Mouse (Mus musculus) limb, embryonic 11.5 days (tissue): ENCODE measurements at regions not wholly inside any gene's neighbourhood (a gene's known extent, or its start where the extent isn't known, plus 50 kb on each side); places are given as distances from the start of the nearest gene placed in this dataset.

Source experiments
- ATAC-seq: fragments of 200-750 bp; cut with Nextera tagmentation; 2 replicates; pipeline ENCODE4 v1.8.0; 2017; ENCODE audit warnings: low read depth; ENCODE audit not compliant: insufficient number of reproducible peaks, low FRiP score, low TSS enrichment
- DNase-seq: peaks from one replicate; pipeline ENCODE4 v3.0.0-alpha.2; 2015; ENCODE audit warnings: low spot score
- H3K27ac ChIP-seq: fragments of 300-500 bp; sonication (generic); replicated peaks from 2 replicates; pipeline ENCODE4 v1.5.1; 2014; ENCODE audit warnings: low read depth, mild to moderate bottlenecking, low read length
- H3K27me3 ChIP-seq: fragments of 300-500 bp; sonication (generic); 2 replicates; pipeline ENCODE4 v1.6.1; 2014; ENCODE audit warnings: mild to moderate bottlenecking, low read length, mixed read lengths; ENCODE audit not compliant: control insufficient read depth, insufficient read depth
- H3K36me3 ChIP-seq: fragments of 300-500 bp; sonication (generic); 2 replicates; pipeline ENCODE4 v1.6.1; 2014; ENCODE audit warnings: mild to moderate bottlenecking, low read length, moderate library complexity, mixed read lengths; ENCODE audit not compliant: control insufficient read depth, insufficient read depth
- H3K4me1 ChIP-seq: fragments of 300-500 bp; sonication (generic); 2 replicates; pipeline ENCODE4 v1.6.1; 2014; ENCODE audit warnings: low read length, mixed read lengths; ENCODE audit not compliant: control insufficient read depth, insufficient read depth
- H3K4me2 ChIP-seq: fragments of 300-500 bp; sonication (generic); 2 replicates; pipeline ENCODE4 v1.6.1; 2014; ENCODE audit warnings: low read depth, mild to moderate bottlenecking, moderate library complexity; ENCODE audit not compliant: severe bottlenecking
- H3K4me3 ChIP-seq: fragments of 300-500 bp; sonication (generic); 2 replicates; pipeline ENCODE4 v1.5.1; 2014; ENCODE audit warnings: low read depth, low read length
- H3K9ac ChIP-seq: fragments of 300-500 bp; sonication (generic); 2 replicates; pipeline ENCODE4 v1.6.1; 2014; ENCODE audit warnings: mild to moderate bottlenecking, low read length
- H3K9me3 ChIP-seq: fragments of 300-500 bp; sonication (generic); 2 replicates; pipeline ENCODE4 v1.6.1; 2016; ENCODE audit warnings: low read length; ENCODE audit not compliant: control insufficient read depth
- WGBS: fragments of 180-500 bp; shearing (Covaris S2); extraction: QIAGEN DNeasy Blood & Tissue Kit; methylation state at CpG from one replicate; pipeline ENCODE4 v1.1.7; 2014; 5-methylcytosine and 5-hydroxymethylcytosine counted together

DNA sequence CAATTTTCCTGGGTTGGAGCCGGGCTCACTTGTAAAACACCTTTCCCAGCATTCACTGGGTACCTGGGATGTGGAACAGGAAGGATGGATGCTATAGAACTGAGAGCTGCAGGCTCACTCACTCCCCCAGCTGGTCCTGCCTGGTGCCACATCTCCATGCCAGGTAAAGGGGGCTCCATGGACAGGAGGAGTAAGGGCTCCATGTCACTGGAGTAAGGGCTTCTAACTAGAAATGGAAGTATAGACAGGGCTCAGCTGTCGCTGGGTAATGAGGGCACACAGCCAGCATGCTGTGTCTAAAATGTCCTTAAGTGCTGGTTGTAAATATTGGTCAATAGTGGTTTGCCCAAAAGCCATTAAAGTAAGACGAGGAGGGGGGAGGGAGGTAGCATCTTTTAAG is 99.4 kb upstream of the Gpr12 start:
- DNase-seq: no peak

DNA sequence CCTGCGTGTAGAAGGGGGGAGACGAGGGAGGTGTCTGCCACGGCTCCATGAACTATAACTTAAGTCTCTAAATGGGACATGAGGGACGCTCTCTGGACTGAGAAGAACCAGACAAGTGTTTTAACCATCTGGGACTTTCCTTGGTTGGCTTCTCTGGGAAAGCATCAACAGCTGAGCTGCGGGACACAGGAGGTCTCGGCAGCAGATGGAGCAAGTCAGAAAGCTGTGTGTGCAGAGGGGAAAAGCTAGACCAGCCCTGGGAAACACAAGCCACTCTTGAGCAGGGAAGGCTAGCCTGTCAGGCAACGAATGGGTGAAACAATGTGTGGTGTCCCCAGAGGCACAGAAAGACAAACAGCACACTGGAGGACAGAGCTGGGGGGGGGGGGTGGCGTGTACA is 98.5 kb upstream of the Gpr12 start:
- Histone ChIP-seq H3K4me3 (no peak overlapping the region), H3K27me3 (0 out of 2 replicates have a peak, but pooled peaks cover 3% of the 10 kb centered on the region), H3K36me3 (no peaks in the 10 kb centered on the region), H3K9me3 (no peaks in the 10 kb centered on the region), H3K4me2 (no peak overlapping the region), H3K27ac (no peak overlapping the region), H3K4me1 (no peaks in the 10 kb centered on the region), H3K9ac (no peak overlapping the region)
- WGBS: 44% methylated on average over 8 of the region's 8 CpGs
- ATAC-seq (no peak), DNase-seq (no peak)

More for the DNA sequence above, 99.4 kb upstream of the Gpr12 start:
- 29% methylated on average over 3 of the region's 3 CpGs for WGBS
- no peak overlapping the region for H3K9ac ChIP-seq
- no peak overlapping the region for H3K4me3 ChIP-seq
- H3K4me2 ChIP-seq: no peak overlapping the region
- H3K9me3 ChIP-seq: no peaks in the 10 kb centered on the region
- H3K4me1 ChIP-seq: no peaks in the 10 kb centered on the region
- H3K36me3 ChIP-seq: no peaks in the 10 kb centered on the region
- no peak for ATAC-seq
- H3K27me3 ChIP-seq: 0 out of 2 replicates have a peak, but pooled peaks cover 3% of the 10 kb centered on the region
- no peak overlapping the region for H3K27ac ChIP-seq

DNA sequence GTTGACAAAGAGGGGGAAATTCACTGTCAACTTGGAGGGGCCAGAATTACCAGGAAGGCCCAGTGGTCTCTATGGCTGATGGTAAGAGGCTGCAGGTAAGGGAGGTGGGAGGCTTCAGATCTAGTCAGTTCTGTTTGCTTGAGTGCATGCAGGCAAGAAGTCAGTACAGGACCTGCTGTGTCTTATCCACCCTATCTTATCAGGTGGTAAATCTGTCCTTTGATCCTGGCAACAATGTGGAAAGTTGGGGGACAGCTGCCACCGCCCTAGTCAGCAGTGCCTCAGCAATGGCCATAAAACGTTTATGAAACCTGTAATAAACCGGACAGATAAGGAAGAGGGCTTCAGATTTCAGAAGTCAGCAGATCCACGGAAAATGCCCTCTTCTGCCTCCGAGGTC is 97.9 kb upstream of the Gpr12 start:
- Histone ChIP-seq H3K4me1 (no peaks in the 10 kb centered on the region), H3K36me3 (no peaks in the 10 kb centered on the region), H3K4me3 (no peak overlapping the region), H3K27ac (no peak overlapping the region), H3K9me3 (no peaks in the 10 kb centered on the region), H3K4me2 (no peak overlapping the region), H3K27me3 (0 out of 2 replicates have a peak, but pooled peaks cover 3% of the 10 kb centered on the region), H3K9ac (no peak overlapping the region)
- 18% methylated on average over 5 of the region's 5 CpGs for WGBS
- ATAC-seq: no peak
- no peak for DNase-seq

DNA sequence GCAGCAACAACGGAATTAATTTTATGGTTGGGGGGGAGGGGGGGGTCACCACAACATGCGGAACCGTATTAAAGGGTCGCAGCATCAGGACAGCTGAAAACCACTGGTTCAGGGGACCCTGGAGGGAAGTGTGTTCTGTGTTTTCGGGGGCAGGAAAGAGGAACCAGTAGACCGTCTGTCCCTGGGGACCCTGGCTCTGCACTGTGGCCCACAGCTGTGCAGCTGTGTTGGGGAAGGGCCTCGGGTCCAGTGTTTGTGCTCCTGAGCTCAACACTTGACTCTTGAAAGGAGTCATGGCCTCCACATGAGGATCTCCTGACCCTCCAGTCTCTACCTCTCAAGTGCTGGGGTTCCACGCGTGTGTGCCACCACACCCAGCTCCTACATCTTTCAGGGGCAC is 96.5 kb upstream of the Gpr12 start:
- H3K27ac ChIP-seq: no peak overlapping the region
- ATAC-seq: no peak
- H3K9ac ChIP-seq: no peak overlapping the region
- no peaks in the 10 kb centered on the region for H3K4me1 ChIP-seq
- no peaks in the 10 kb centered on the region for H3K36me3 ChIP-seq
- H3K27me3 ChIP-seq: 0 out of 2 replicates have a peak, but pooled peaks cover 3% of the 10 kb centered on the region
- H3K4me2 ChIP-seq: no peak overlapping the region
- no peaks in the 10 kb centered on the region for H3K9me3 ChIP-seq
- WGBS: 79% methylated on average over 9 of the region's 9 CpGs
- H3K4me3 ChIP-seq: no peak overlapping the region
- DNase-seq: no peak

DNA sequence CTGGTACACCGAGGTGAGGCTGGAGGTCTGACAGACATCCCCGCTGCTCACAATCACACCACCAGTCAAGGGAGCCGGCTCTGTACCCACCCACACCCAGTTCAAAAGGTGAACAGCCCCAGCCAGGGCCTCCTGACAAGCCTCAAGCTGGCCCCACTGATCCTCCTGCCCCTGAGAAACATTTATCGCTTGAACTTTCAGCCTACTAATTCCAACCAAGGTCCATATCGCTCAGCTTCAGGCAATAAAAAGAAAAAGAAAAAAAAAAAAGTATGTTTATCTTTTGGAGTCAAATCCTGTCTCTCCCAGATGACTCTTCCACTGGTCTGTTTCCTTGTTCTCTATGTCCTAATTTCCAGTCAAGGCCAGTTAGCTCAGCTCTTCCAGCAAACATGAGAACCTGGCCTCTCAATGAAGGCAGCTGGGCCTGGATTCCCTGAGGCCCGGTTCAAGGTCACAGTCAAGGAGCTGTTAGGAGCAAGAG is 94.2 kb upstream of the Gpr12 start:
- DNase-seq: no peak
- H3K27me3 ChIP-seq: 0 out of 2 replicates have a peak, but pooled peaks cover 3% of the 10 kb centered on the region
- H3K27ac ChIP-seq: no peak overlapping the region
- H3K9me3 ChIP-seq: no peaks in the 10 kb centered on the region
- H3K4me1 ChIP-seq: no peaks in the 10 kb centered on the region
- no peak overlapping the region for H3K4me2 ChIP-seq
- H3K9ac ChIP-seq: no peak overlapping the region
- ATAC-seq: no peak
- no peak overlapping the region for H3K4me3 ChIP-seq
- no peaks in the 10 kb centered on the region for H3K36me3 ChIP-seq
- WGBS: 56% methylated on average over 6 of the region's 6 CpGs

DNA sequence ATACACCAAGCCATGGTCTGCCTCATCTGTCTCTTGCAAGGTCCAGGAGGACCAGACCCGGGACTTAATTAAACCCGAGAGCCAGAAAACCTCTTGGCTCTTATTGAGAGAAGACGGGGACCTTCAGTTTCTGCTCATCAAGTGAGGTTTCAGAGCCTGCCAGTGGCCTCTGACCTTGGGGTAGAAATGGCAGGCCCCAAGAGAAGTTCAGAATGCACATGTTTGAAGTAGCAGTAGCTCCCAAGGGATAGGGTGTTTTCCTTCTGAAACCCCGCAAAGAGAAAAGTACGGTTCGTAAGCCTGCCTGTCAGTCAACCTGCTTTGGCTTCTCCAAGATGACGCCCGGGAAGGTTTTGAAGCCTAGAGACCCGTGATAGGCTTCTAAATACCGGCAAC is 93.7 kb upstream of the Gpr12 start:
- no peaks in the 10 kb centered on the region for H3K9me3 ChIP-seq
- DNase-seq (no peak), ATAC-seq (no peak)
- H3K4me1 ChIP-seq: no peaks in the 10 kb centered on the region
- no peak overlapping the region for H3K4me2 ChIP-seq
- no peak overlapping the region for H3K27ac ChIP-seq
- no peak overlapping the region for H3K9ac ChIP-seq
- WGBS: 66% methylated on average over 10 of the region's 10 CpGs
- 0 out of 2 replicates have a peak, but pooled peaks cover 3% of the 10 kb centered on the region for H3K27me3 ChIP-seq
- H3K4me3 ChIP-seq: no peak overlapping the region
- no peaks in the 10 kb centered on the region for H3K36me3 ChIP-seq

DNA sequence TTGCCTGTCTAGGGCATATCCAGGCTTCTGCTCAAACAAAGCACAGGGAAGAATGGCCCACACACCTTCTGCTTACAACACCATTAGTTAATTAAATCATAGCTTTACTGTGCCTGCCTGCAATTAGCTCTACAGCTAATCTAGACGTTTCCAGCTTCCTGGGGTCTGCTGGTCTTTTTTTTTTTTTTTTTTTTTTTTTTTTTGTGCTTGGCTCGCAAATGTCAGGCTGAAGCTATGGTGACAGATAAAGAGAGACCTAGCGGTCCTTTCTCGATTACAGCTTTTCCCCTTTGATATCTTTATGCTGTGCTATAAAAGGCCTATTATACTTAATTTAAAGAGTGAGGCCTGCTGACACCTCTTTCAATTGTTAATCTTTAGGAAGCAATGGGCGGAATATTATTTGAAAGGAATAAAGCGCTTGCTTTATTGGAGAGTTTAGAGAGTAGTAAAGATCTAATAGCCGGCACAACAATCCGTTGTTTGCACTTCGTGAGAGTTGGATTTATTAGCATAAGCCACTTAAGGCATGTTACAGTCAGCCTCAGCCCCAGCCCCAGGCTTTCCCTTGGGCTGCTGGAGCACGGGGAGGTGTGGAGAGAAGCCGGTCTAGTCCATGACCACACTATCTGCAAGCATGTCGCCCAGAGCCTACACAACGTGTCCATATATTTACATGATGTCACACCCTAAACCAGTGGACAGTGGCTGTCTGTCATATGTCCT is 93.2 kb upstream of the Gpr12 start:
- Histone ChIP-seq H3K4me2 (no peak overlapping the region), H3K27me3 (0 out of 2 replicates have a peak, but pooled peaks cover 3% of the 10 kb centered on the region), H3K9me3 (no peaks in the 10 kb centered on the region), H3K36me3 (no peaks in the 10 kb centered on the region), H3K27ac (no peak overlapping the region), H3K4me3 (no peak overlapping the region), H3K9ac (no peak overlapping the region), H3K4me1 (no peaks in the 10 kb centered on the region)
- 45% methylated on average over 13 of the region's 13 CpGs for WGBS
- no peak for DNase-seq
- no peak for ATAC-seq

DNA sequence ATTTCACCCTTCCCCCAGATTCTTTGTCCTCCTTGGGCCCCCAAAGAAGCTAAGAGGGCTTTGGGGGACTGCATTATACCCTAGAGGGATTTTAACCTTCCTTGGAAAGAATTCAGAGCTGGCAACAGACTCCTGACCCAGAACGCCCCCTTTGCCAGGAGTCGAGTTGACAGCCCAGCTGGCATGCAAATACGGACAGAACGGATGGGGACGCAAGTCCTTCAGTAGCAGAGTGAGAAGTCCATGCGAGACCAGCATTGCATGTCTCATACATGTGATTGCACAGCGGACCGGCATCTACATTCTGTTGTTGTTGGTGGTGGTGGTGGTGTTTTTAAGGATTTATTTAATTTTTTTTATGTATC is 92.1 kb upstream of the Gpr12 start:
- H3K9me3 ChIP-seq: no peaks in the 10 kb centered on the region
- no peak overlapping the region for H3K27ac ChIP-seq
- DNase-seq (no peak), ATAC-seq (no peak)
- 88% methylated on average over 8 of the region's 8 CpGs for WGBS
- no peak overlapping the region for H3K4me3 ChIP-seq
- H3K36me3 ChIP-seq: no peaks in the 10 kb centered on the region
- no peak overlapping the region for H3K4me2 ChIP-seq
- H3K4me1 ChIP-seq: no peaks in the 10 kb centered on the region
- H3K9ac ChIP-seq: no peak overlapping the region
- H3K27me3 ChIP-seq: no peaks in the 10 kb centered on the region
